8 mouse cellular contexts compared by ENCODE assay signal in the genomic region with DNA sequence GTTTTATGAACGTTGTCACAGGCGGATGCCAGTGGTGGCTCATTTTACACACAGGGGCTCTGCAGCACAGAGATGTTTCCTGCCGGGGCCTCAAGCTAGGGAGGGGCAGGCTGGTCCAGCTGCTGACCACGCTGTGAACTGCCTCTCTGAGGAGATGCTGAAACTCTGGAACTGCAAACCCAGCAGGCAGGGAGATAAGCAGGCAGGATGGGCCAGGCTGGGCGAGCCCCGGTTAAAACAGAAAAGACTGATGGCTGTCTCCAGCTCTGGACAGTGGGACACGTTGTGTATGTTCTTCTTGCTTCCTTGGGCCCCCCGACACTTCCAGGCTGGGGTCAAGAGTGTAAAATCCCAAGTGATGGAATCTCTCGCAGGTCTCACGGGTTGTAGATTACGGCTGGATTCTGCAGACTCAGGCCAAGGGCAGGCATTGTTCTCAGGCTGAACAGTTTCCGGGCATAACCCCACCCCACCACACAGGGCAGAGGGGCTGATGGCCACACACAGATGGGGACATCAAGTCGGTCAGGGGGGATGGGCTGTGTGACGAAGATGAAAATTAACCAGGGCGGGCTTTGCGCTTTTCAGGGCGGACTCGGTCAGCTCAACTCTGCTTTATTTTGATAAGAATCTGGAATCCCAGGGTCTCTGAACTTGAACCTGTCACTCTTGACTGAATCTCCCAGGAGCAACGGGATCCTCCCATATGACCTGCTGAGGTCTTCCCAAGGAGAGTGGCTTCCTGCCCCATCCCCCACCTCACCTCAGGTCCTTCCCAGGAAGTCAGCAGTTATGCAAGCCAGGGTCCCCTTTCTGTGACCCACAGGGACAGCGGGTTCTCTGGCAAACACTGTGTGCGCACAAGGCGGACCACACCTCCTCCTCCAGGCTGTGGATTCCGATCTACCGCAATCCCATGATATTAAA. TPM values are rescaled to one million over a fixed set of nuclear protein-coding genes. Genes with fewer than 3 reads are reported as not detected.
DNase-seq lines count a peak whose midpoint lies in the region; ATAC-seq and TF ChIP-seq lines count a peak whose summit lies in the region.

No protein-coding gene starts in this region.

- peaks cover 8% of the 10 kb centered on the region; the same call in 1 of the 2 replicates for H3K27me3 ChIP-seq in embryonic facial prominence, embryonic 10.5 days (replicated peaks; ENCODE audit: low read depth, poor library complexity, severe bottlenecking)
- H3K27me3 ChIP-seq in intestine, embryonic 15.5 days (replicated peaks): no peaks in the 10 kb centered on the region
- H3K27me3 ChIP-seq in liver, embryonic 14.5 days (ENCODE audit: control insufficient read depth, insufficient read depth, low read length): no peaks in the 10 kb centered on the region

- H3K4me1 ChIP-seq in embryonic facial prominence, embryonic 10.5 days: peaks cover 62% of the 10 kb centered on the region
- H3K4me1 ChIP-seq in intestine, embryonic 15.5 days (replicated peaks): peaks cover 15% of the 10 kb centered on the region
- peaks cover 0 to 5% of the 10 kb centered on the region in 2 experiments; a peak in 2 of 4 replicates for H3K4me1 ChIP-seq in liver, embryonic 14.5 days (replicated peaks; ENCODE audit: control insufficient read depth in 2 of 2, insufficient read depth in 2 of 2, low read length in 1 of 2)

- no peak for TF ChIP-seq CTCF in liver, embryonic 14.5 days (IDR thresholded peaks at IDR 0.05; ENCODE audit: low read depth)

- H3K4me2 ChIP-seq in intestine, embryonic 15.5 days (replicated peaks): 0 out of 2 replicates have a peak overlapping the region, but pooled peaks have one; percentile 14
- peak overlapping the region; percentile 9; the same call in 1 of the 2 replicates for H3K4me2 ChIP-seq in liver, embryonic 14.5 days (ENCODE audit: low read depth)

- 6% methylated on average over 24 of the region's 24 CpGs for WGBS in embryonic facial prominence, embryonic 10.5 days
- WGBS in intestine, embryonic 15.5 days: 14% methylated on average over 24 of the region's 24 CpGs
- under 1% methylated on average over 24 of the region's 24 CpGs for WGBS in liver, embryonic 14.5 days (ENCODE audit: insufficient replicate concordance)

- DNase-seq in WW6 (ENCODE audit: low read depth, low spot score): peak; percentile 69
- DNase-seq in embryonic facial prominence, embryonic 10.5 days (ENCODE audit: low spot score): peak; percentile 76
- no peak for DNase-seq in liver, embryonic 14.5 days (ENCODE audit: low read depth in 3 of 3, low spot score in 3 of 3)
- DNase-seq in retina, postnatal 1 day: peak; percentile 68
- DNase-seq in cerebellum, adult 8-10 months: no peak
- DNase-seq in frontal cortex, postnatal 10 days (ENCODE audit: low spot score in 2 of 2): no peak
- no peak for DNase-seq in cerebellum, postnatal 14 days

- no peak overlapping the region for H3K9ac ChIP-seq in intestine, embryonic 15.5 days
- H3K9ac ChIP-seq in liver, embryonic 14.5 days (replicated peaks): no peak overlapping the region

- TF ChIP-seq EP300 in liver, embryonic 14.5 days (IDR thresholded peaks at IDR 0.05; ENCODE audit: low read depth): no peak

- no peaks in the 10 kb centered on the region for H3K9me3 ChIP-seq in embryonic facial prominence, embryonic 10.5 days
- H3K9me3 ChIP-seq in intestine, embryonic 15.5 days: no peaks in the 10 kb centered on the region
- H3K9me3 ChIP-seq in liver, embryonic 14.5 days (ENCODE audit: control insufficient read depth, low read length): no peaks in the 10 kb centered on the region

- peak overlapping the region; percentile 83 for H3K27ac ChIP-seq in embryonic facial prominence, embryonic 10.5 days (replicated peaks)
- H3K27ac ChIP-seq in intestine, embryonic 15.5 days: peak overlapping the region; percentile 59; the same call in 1 of the 2 replicates
- H3K27ac ChIP-seq in liver, embryonic 14.5 days: no peak overlapping the region

- H3K4me3 ChIP-seq in embryonic facial prominence, embryonic 10.5 days: peak overlapping the region; percentile 39
- H3K4me3 ChIP-seq in intestine, embryonic 15.5 days (replicated peaks): no peak overlapping the region
- no peak overlapping the region for H3K4me3 ChIP-seq in liver, embryonic 14.5 days (ENCODE audit: insufficient read depth in 1 of 2, low read depth in 2 of 2, low read length in 2 of 2)

- peak; percentile 72 for ATAC-seq in intestine, embryonic 15.5 days
- peak; percentile 65; the same call in 1 of the 2 replicates for ATAC-seq in liver, embryonic 14.5 days (ENCODE audit: insufficient read depth)

- no peaks in the 10 kb centered on the region for H3K36me3 ChIP-seq in embryonic facial prominence, embryonic 10.5 days (replicated peaks)
- H3K36me3 ChIP-seq in intestine, embryonic 15.5 days: no peaks in the 10 kb centered on the region
- H3K36me3 ChIP-seq in liver, embryonic 14.5 days (replicated peaks; ENCODE audit: control insufficient read depth, insufficient read depth, low read depth): no peaks in the 10 kb centered on the region

RNA-seq across cellular contexts. Expression of a gene that starts 49.9 kb away (rescaled TPM):
- 6.0 and 6.1 TPM in 2 replicates for polyA plus RNA-seq in embryonic facial prominence, embryonic 10.5 days (2016; fragmentation: Nextera tagmentation; extraction: Ambion mirVana)
- polyA plus RNA-seq in intestine, embryonic 15.5 days (2015; fragmentation: Nextera tagmentation; extraction: Ambion mirVana): 6.9 and 7.1 TPM in 2 replicates
- polyA plus RNA-seq in liver, embryonic 14.5 days (2012; rRNA removed): 0.57 and 0.79 TPM in 2 replicates
- polyA plus RNA-seq in liver, embryonic 14.5 days (2014; fragmentation: Nextera tagmentation; extraction: Ambion mirVana): 0.39 and 0.67 TPM in 2 replicates

Comparison
In these comparisons a context has a peak if more than half of its experiments do, and no peak if none do; other contexts are left out.
1. DNase-seq: peak in WW6 (single experiment), embryonic facial prominence, embryonic 10.5 days (single experiment) and retina, postnatal 1 day (single experiment); none in liver, embryonic 14.5 days (0 of 3), cerebellum, adult 8-10 months (single experiment), frontal cortex, postnatal 10 days (0 of 2) and cerebellum, postnatal 14 days (0 of 2).